Mouse (Mus musculus) hindbrain, embryonic 12.5 days (tissue): ENCODE results near the gene Trim50. TPM values are rescaled to one million over a fixed set of nuclear protein-coding genes. Genes with fewer than 3 reads are reported as not detected.

Source experiments
- ATAC-seq: fragments of 200-750 bp; cut with Nextera tagmentation; 2 replicates; pipeline ENCODE4 v1.8.0; 2017; ENCODE audit warnings: moderate TSS enrichment; ENCODE audit not compliant: low FRiP score
- H3K27ac ChIP-seq: fragments of 300-500 bp; sonication (generic); 2 replicates; pipeline ENCODE4 v1.5.1; 2016; ENCODE audit warnings: mild to moderate bottlenecking
- H3K27me3 ChIP-seq: fragments of 300-500 bp; sonication (generic); 2 replicates; pipeline ENCODE4 v1.6.1; 2016; ENCODE audit warnings: mild to moderate bottlenecking
- H3K36me3 ChIP-seq: fragments of 300-500 bp; sonication (generic); 2 replicates; pipeline ENCODE4 v1.6.1; 2016; ENCODE audit warnings: mild to moderate bottlenecking
- H3K4me1 ChIP-seq: fragments of 300-500 bp; sonication (generic); 2 replicates; pipeline ENCODE4 v1.6.1; 2016
- H3K4me2 ChIP-seq: fragments of 300-500 bp; sonication (generic); replicated peaks from 2 replicates; pipeline ENCODE4 v1.6.1; 2016; ENCODE audit warnings: mild to moderate bottlenecking
- H3K4me3 ChIP-seq: fragments of 300-500 bp; sonication (generic); 2 replicates; pipeline ENCODE4 v1.5.1; 2016; ENCODE audit warnings: mild to moderate bottlenecking
- H3K9ac ChIP-seq: fragments of 300-500 bp; sonication (generic); 2 replicates; pipeline ENCODE4 v1.6.1; 2016; ENCODE audit warnings: mild to moderate bottlenecking, moderate library complexity
- H3K9me3 ChIP-seq: fragments of 300-500 bp; sonication (generic); replicated peaks from 2 replicates; pipeline ENCODE4 v1.6.1; 2016; ENCODE audit warnings: mild to moderate bottlenecking
- WGBS: fragments of 180-500 bp; shearing (Covaris S2); methylation state at CpG from one replicate; pipeline ENCODE4 v1.1.7; 2016; 5-methylcytosine and 5-hydroxymethylcytosine counted together
- polyA plus RNA-seq: library from polyadenylated mRNA; unstranded; fragments of >200 nt; fragmentation: Nextera tagmentation; extraction: Ambion mirVana; gene quantifications from 2 replicates; pipeline ENCODE4 v1.2.1, GENCODE M21; 2016

The Trim50 gene
- not detected in 2 replicates for polyA plus RNA-seq

GRCm38 (mm10) chr5:135352995-135353394 lies at the start of gene Trim50:
Gene Trim50, plus strand, starts transcription at chr5:135353295.
- Histone ChIP-seq H3K27me3 (peaks cover 11% of the 10 kb centered on the region), H3K9me3 (peaks cover 13% of the 10 kb centered on the region), H3K4me1 (no peaks in the 10 kb centered on the region), H3K36me3 (no peaks in the 10 kb centered on the region), H3K4me2 (no peak within 1 kb of the TSS), H3K4me3 (no peak within 1 kb of the TSS), H3K9ac (no peak within 1 kb of the TSS), H3K27ac (no peak within 1 kb of the TSS)
- ATAC-seq, result no peak
- WGBS, result 60% methylated on average over 9 of the region's 9 CpGs

GRCm38 (mm10) chr5:135306321-135306965 lies 46.7 kb upstream of the Trim50 start:
- Histone ChIP-seq H3K27me3 (no peaks in the 10 kb centered on the region), H3K27ac (no peak overlapping the region), H3K36me3 (no peaks in the 10 kb centered on the region), H3K4me1 (no peaks in the 10 kb centered on the region), H3K9ac (no peak overlapping the region), H3K9me3 (no peaks in the 10 kb centered on the region), H3K4me3 (no peak overlapping the region), H3K4me2 (no peak overlapping the region)
- WGBS, result 41% methylated on average over 10 of the region's 10 CpGs
- no peak for ATAC-seq

GRCm38 (mm10) chr5:135316177-135316576 lies 36.9 kb upstream of the Trim50 start:
- 96% methylated on average over 3 of the region's 3 CpGs for WGBS
- 0 out of 2 replicates have a peak, but pooled peaks cover 2% of the 10 kb centered on the region for H3K27me3 ChIP-seq

GRCm38 (mm10) chr5:135319856-135320255 lies 33.2 kb upstream of the Trim50 start:
- Histone ChIP-seq H3K27ac (no peak overlapping the region), H3K27me3 (no peaks in the 10 kb centered on the region), H3K9ac (no peak overlapping the region), H3K4me3 (no peak overlapping the region), H3K4me1 (no peaks in the 10 kb centered on the region), H3K4me2 (no peak overlapping the region), H3K9me3 (no peaks in the 10 kb centered on the region), H3K36me3 (no peaks in the 10 kb centered on the region)
- no peak for ATAC-seq
- WGBS, result 53% methylated on average over 2 of the region's 2 CpGs

More at GRCm38 (mm10) chr5:135316177-135316576, 36.9 kb upstream of the Trim50 start:
- ATAC-seq, result no peak
- Histone ChIP-seq H3K9ac (no peak overlapping the region), H3K4me2 (no peak overlapping the region), H3K9me3 (no peaks in the 10 kb centered on the region), H3K4me3 (no peak overlapping the region), H3K4me1 (no peaks in the 10 kb centered on the region), H3K36me3 (no peaks in the 10 kb centered on the region), H3K27ac (no peak overlapping the region)

GRCm38 (mm10) chr5:135322197-135322596 lies 30.9 kb upstream of the Trim50 start:
- Histone ChIP-seq H3K27me3 (no peaks in the 10 kb centered on the region), H3K9me3 (no peaks in the 10 kb centered on the region), H3K9ac (no peak overlapping the region), H3K4me3 (no peak overlapping the region), H3K36me3 (no peaks in the 10 kb centered on the region), H3K4me1 (no peaks in the 10 kb centered on the region), H3K27ac (no peak overlapping the region), H3K4me2 (no peak overlapping the region)
- WGBS, result 87% methylated on average over 1 of the region's 1 CpGs
- ATAC-seq, result no peak

- ATAC-seq, result no peak
- Histone ChIP-seq H3K4me2 (no peak overlapping the region), H3K36me3 (no peaks in the 10 kb centered on the region), H3K9ac (no peak overlapping the region), H3K27me3 (no peaks in the 10 kb centered on the region), H3K4me3 (no peak overlapping the region), H3K9me3 (no peaks in the 10 kb centered on the region), H3K4me1 (no peaks in the 10 kb centered on the region), H3K27ac (no peak overlapping the region)
- WGBS, result 14% methylated on average over 3 of the region's 3 CpGs
Observed at GRCm38 (mm10) chr5:135326121-135326659, 26.9 kb upstream of the Trim50 start.

GRCm38 (mm10) chr5:135329471-135329870 lies 23.6 kb upstream of the Trim50 start:
- H3K27ac ChIP-seq, result no peak overlapping the region
- H3K4me1 ChIP-seq, result no peaks in the 10 kb centered on the region
- H3K4me3 ChIP-seq, result no peak overlapping the region
- 83% methylated on average over 4 of the region's 4 CpGs for WGBS
- no peak overlapping the region for H3K4me2 ChIP-seq
- H3K27me3 ChIP-seq, result no peaks in the 10 kb centered on the region
- H3K9ac ChIP-seq, result no peak overlapping the region
- no peak for ATAC-seq
- no peaks in the 10 kb centered on the region for H3K36me3 ChIP-seq
- no peaks in the 10 kb centered on the region for H3K9me3 ChIP-seq

- Histone ChIP-seq H3K4me3 (no peak overlapping the region), H3K4me1 (no peaks in the 10 kb centered on the region), H3K36me3 (no peaks in the 10 kb centered on the region), H3K4me2 (no peak overlapping the region), H3K9ac (no peak overlapping the region), H3K27me3 (no peaks in the 10 kb centered on the region), H3K9me3 (no peaks in the 10 kb centered on the region), H3K27ac (no peak overlapping the region)
- 87% methylated on average over 5 of the region's 5 CpGs for WGBS
- ATAC-seq, result no peak
Observed at GRCm38 (mm10) chr5:135330201-135330600, 22.9 kb upstream of the Trim50 start.

- Histone ChIP-seq H3K36me3 (no peaks in the 10 kb centered on the region), H3K9me3 (no peaks in the 10 kb centered on the region), H3K4me2 (no peak overlapping the region), H3K4me3 (no peak overlapping the region), H3K4me1 (no peaks in the 10 kb centered on the region), H3K27me3 (no peaks in the 10 kb centered on the region), H3K27ac (no peak overlapping the region), H3K9ac (no peak overlapping the region)
- WGBS, result 83% methylated on average over 6 of the region's 6 CpGs
- no peak for ATAC-seq
Observed at GRCm38 (mm10) chr5:135331161-135331560, 21.9 kb upstream of the Trim50 start.

- H3K4me3 ChIP-seq, result no peak overlapping the region
- H3K9ac ChIP-seq, result no peak overlapping the region
- no peaks in the 10 kb centered on the region for H3K4me1 ChIP-seq
- H3K27me3 ChIP-seq, result no peaks in the 10 kb centered on the region
- no peaks in the 10 kb centered on the region for H3K9me3 ChIP-seq
- ATAC-seq, result no peak
- H3K27ac ChIP-seq, result no peak overlapping the region
- H3K36me3 ChIP-seq, result no peaks in the 10 kb centered on the region
- WGBS, result 60% methylated on average over 3 of the region's 3 CpGs
- H3K4me2 ChIP-seq, result no peak overlapping the region
Observed at GRCm38 (mm10) chr5:135337575-135337974, 15.5 kb upstream of the Trim50 start.

- Histone ChIP-seq H3K4me2 (no peak overlapping the region), H3K9ac (no peak overlapping the region), H3K4me1 (no peaks in the 10 kb centered on the region), H3K9me3 (0 out of 2 replicates have a peak, but pooled peaks cover 10% of the 10 kb centered on the region), H3K27ac (no peak overlapping the region), H3K4me3 (no peak overlapping the region), H3K36me3 (no peaks in the 10 kb centered on the region), H3K27me3 (no peaks in the 10 kb centered on the region)
- WGBS, result 77% methylated on average over 7 of the region's 7 CpGs
- ATAC-seq, result no peak
Observed at GRCm38 (mm10) chr5:135345989-135346388, 7.1 kb upstream of the Trim50 start.

- H3K36me3 ChIP-seq, result no peaks in the 10 kb centered on the region
- H3K9me3 ChIP-seq, result 0 out of 2 replicates have a peak, but pooled peaks cover 10% of the 10 kb centered on the region
- H3K4me2 ChIP-seq, result no peak overlapping the region
- H3K9ac ChIP-seq, result no peak overlapping the region
- H3K4me3 ChIP-seq, result no peak overlapping the region
- no peaks in the 10 kb centered on the region for H3K4me1 ChIP-seq
- no peaks in the 10 kb centered on the region for H3K27me3 ChIP-seq
- no peak for ATAC-seq
- H3K27ac ChIP-seq, result no peak overlapping the region
- WGBS, result 34% methylated on average over 1 of the region's 1 CpGs
Observed at GRCm38 (mm10) chr5:135346430-135346829, 6.7 kb upstream of the Trim50 start.

- Histone ChIP-seq H3K27ac (no peak overlapping the region), H3K9ac (no peak overlapping the region), H3K36me3 (no peaks in the 10 kb centered on the region), H3K4me3 (no peak overlapping the region), H3K9me3 (0 out of 2 replicates have a peak, but pooled peaks cover 10% of the 10 kb centered on the region), H3K4me2 (no peak overlapping the region), H3K4me1 (no peaks in the 10 kb centered on the region), H3K27me3 (no peaks in the 10 kb centered on the region)
- 69% methylated on average over 4 of the region's 4 CpGs for WGBS
- no peak for ATAC-seq
Observed at GRCm38 (mm10) chr5:135347511-135348011, 5.5 kb upstream of the Trim50 start.
